Mouse (Mus musculus): ENCODE results near the gene Ctsl.

The Ctsl gene

GRCm38 (mm10) chr13:64370173-64370940 is at the start of gene Ctsl:
Ctsl (minus strand) TSS chr13:64370890.
- peak; percentile 91 for DNase-seq (ENCODE audit: extremely low spot score, low spot score)

GRCm38 (mm10) chr13:64416955-64417601 is 46.4 kb upstream of the Ctsl start:
- DNase-seq (ENCODE audit: extremely low spot score, low spot score), result no peak

- no peak for DNase-seq (ENCODE audit: extremely low spot score, low spot score)
Measured at GRCm38 (mm10) chr13:64415659-64416058, 45.0 kb upstream of the Ctsl start.

GRCm38 (mm10) chr13:64412752-64413257 is 42.1 kb upstream of the Ctsl start:
- DNase-seq (ENCODE audit: extremely low spot score, low spot score), result no peak

GRCm38 (mm10) chr13:64411282-64411681 is 40.6 kb upstream of the Ctsl start:
- no peak for DNase-seq (ENCODE audit: extremely low spot score, low spot score)

- no peak for DNase-seq (ENCODE audit: extremely low spot score, low spot score)
Measured at GRCm38 (mm10) chr13:64410604-64411003, 39.9 kb upstream of the Ctsl start.

- DNase-seq (ENCODE audit: extremely low spot score, low spot score), result no peak
Measured at GRCm38 (mm10) chr13:64407992-64408391, 37.3 kb upstream of the Ctsl start.

- DNase-seq (ENCODE audit: extremely low spot score, low spot score), result no peak
Measured at GRCm38 (mm10) chr13:64405550-64405949, 34.9 kb upstream of the Ctsl start.

- DNase-seq (ENCODE audit: extremely low spot score, low spot score), result no peak
Measured at GRCm38 (mm10) chr13:64403519-64403918, 32.8 kb upstream of the Ctsl start.

- DNase-seq (ENCODE audit: extremely low spot score, low spot score), result no peak
Measured at GRCm38 (mm10) chr13:64402951-64403460, 32.3 kb upstream of the Ctsl start.

GRCm38 (mm10) chr13:64402504-64402949 is 31.8 kb upstream of the Ctsl start:
- DNase-seq (ENCODE audit: extremely low spot score, low spot score), result no peak

- DNase-seq (ENCODE audit: extremely low spot score, low spot score), result no peak
Measured at GRCm38 (mm10) chr13:64402006-64402405, 31.3 kb upstream of the Ctsl start.

GRCm38 (mm10) chr13:64400801-64401361 is 30.2 kb upstream of the Ctsl start:
- no peak for DNase-seq (ENCODE audit: extremely low spot score, low spot score)

GRCm38 (mm10) chr13:64399906-64400305 is 29.2 kb upstream of the Ctsl start:
- no peak for DNase-seq (ENCODE audit: extremely low spot score, low spot score)

GRCm38 (mm10) chr13:64398065-64398464 is 27.4 kb upstream of the Ctsl start:
- DNase-seq (ENCODE audit: extremely low spot score, low spot score), result no peak

GRCm38 (mm10) chr13:64396979-64397378 is 26.3 kb upstream of the Ctsl start:
- no peak for DNase-seq (ENCODE audit: extremely low spot score, low spot score)

GRCm38 (mm10) chr13:64388415-64388814 is 17.7 kb upstream of the Ctsl start:
- no peak for DNase-seq (ENCODE audit: extremely low spot score, low spot score)

GRCm38 (mm10) chr13:64386048-64386447 is 15.4 kb upstream of the Ctsl start:
- no peak for DNase-seq (ENCODE audit: extremely low spot score, low spot score)

GRCm38 (mm10) chr13:64384937-64385336 is 14.2 kb upstream of the Ctsl start:
- DNase-seq (ENCODE audit: extremely low spot score, low spot score), result no peak

- DNase-seq (ENCODE audit: extremely low spot score, low spot score), result no peak
Measured at GRCm38 (mm10) chr13:64380251-64380650, 9.6 kb upstream of the Ctsl start.

GRCm38 (mm10) chr13:64378601-64379000 is 7.9 kb upstream of the Ctsl start:
- DNase-seq (ENCODE audit: extremely low spot score, low spot score), result no peak

GRCm38 (mm10) chr13:64376472-64376871 is 5.8 kb upstream of the Ctsl start:
- no peak for DNase-seq (ENCODE audit: extremely low spot score, low spot score)
